Mouse (Mus musculus): ENCODE measurements around the gene Il17rd.

GRCm38 (mm10) chr14:27108748-27109504, 70.2 kb downstream of the Il17rd start:
- TF ChIP-seq POLR2A (IDR thresholded peaks at IDR 0.05; ENCODE audit: insufficient read depth, low read depth, low read length) (no peak), CTCF (IDR thresholded peaks at IDR 0.05) (peak; percentile 63)

All from heart, adult 2 months (tissue).